ENCODE assay signal across 15 mouse cellular contexts in the genomic region with DNA sequence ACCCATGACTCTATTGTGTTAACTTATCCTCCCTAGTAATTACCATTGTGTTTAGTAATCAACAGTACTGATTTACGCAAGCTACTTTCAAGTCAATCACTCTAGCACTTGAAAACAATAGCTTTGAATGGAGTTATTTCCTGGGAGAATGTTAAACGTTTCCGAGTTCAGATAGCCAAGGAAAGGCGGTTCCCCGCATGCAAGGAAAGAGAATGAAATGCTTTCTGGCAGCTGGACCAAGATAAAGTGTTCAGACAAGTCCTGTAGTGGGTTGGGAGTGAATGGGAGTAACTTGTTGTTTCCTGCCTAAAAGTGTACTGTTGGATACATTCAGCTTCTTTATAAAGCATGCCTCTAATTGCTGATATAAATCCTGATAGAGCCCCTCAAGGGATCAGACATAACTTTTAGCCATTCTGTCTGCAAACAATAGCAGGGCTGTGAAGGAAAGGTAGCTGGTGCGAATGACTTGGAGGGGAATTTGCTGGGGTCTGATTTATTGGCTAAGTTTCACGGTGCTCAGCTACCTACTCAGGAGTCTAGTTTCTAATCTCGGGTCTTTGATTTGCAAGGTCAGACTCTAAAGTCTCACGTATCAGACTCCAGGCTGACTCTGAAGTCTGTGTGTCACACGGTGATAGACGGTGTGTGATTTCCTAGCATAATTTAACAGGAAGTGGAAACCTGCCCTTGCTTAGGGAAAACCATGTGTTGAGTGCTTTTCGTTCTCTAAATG.
A peak's percentile ranks its signal among the peaks of the same experiment; 100 is the strongest.
DNase-seq lines count a peak whose midpoint lies in the region; ATAC-seq lines count a peak whose summit lies in the region.
"Had no signal": no experiment of that assay in that cellular context is flagged by ENCODE, and none has a peak within 500 bp of the region (broad histone marks: within the 10 kb centered on the region; RNA-seq: fewer than 3 reads in every experiment).

No protein-coding gene starts in this region.

- H3K9me3 ChIP-seq in kidney, embryonic 15.5 days (replicated peaks), result no peaks in the 10 kb centered on the region
- H3K9me3 ChIP-seq in limb, embryonic 11.5 days (ENCODE audit: control insufficient read depth, low read length), result no peaks in the 10 kb centered on the region
- H3K9me3 ChIP-seq: midbrain, embryonic 12.5 days had no signal

- no peak overlapping the region for H3K4me2 ChIP-seq in kidney, embryonic 15.5 days
- no peak overlapping the region for H3K4me2 ChIP-seq in limb, embryonic 11.5 days (ENCODE audit: low read depth, severe bottlenecking)
- H3K4me2 ChIP-seq: lung, embryonic 14.5 days; midbrain, embryonic 12.5 days had no signal

- no peaks in the 10 kb centered on the region for H3K27me3 ChIP-seq in kidney, embryonic 15.5 days
- H3K27me3 ChIP-seq in limb, embryonic 11.5 days (ENCODE audit: control insufficient read depth, insufficient read depth, low read length), result no peaks in the 10 kb centered on the region
- H3K27me3 ChIP-seq: CH12.LX had no signal

- H3K9ac ChIP-seq in kidney, embryonic 15.5 days, result no peak overlapping the region
- no peak overlapping the region for H3K9ac ChIP-seq in limb, embryonic 11.5 days (ENCODE audit: low read length)
- H3K9ac ChIP-seq: lung, embryonic 14.5 days; midbrain, embryonic 12.5 days had no signal

- DNase-seq in embryo, embryonic 10.5 days (ENCODE audit: low spot score), result peak; percentile 30
- DNase-seq in embryo, embryonic 11 days, result no peak
- no peak for DNase-seq in kidney, adult 11 months
- DNase-seq in forelimb bud, embryonic 11.5 days (ENCODE audit: low read depth, low spot score), result peak; percentile 84
- peak; percentile 47 for DNase-seq in limb, embryonic 11.5 days (ENCODE audit: low spot score)
- DNase-seq in gastrocnemius, postnatal 25 days, result no peak
- DNase-seq in liver, result no peak
- DNase-seq: cerebellum, adult 2 months; lung, embryonic 14.5 days; thymus, postnatal 36 days had no signal

- peak overlapping the region; percentile 58 for H3K27ac ChIP-seq in kidney, embryonic 15.5 days
- no peak overlapping the region for H3K27ac ChIP-seq in limb, embryonic 11.5 days (replicated peaks; ENCODE audit: low read depth, low read length)
- H3K27ac ChIP-seq: hindbrain, postnatal 0 days; midbrain, embryonic 12.5 days had no signal

- WGBS in kidney, embryonic 15.5 days, result 13% methylated on average over 12 of the region's 12 CpGs
- 20% methylated on average over 12 of the region's 12 CpGs for WGBS in limb, embryonic 11.5 days

- H3K4me3 ChIP-seq in kidney, embryonic 15.5 days (replicated peaks), result no peak overlapping the region
- H3K4me3 ChIP-seq in limb, embryonic 11.5 days (ENCODE audit: low read depth, low read length), result no peak overlapping the region
- H3K4me3 ChIP-seq: midbrain, embryonic 12.5 days had no signal

- H3K4me1 ChIP-seq in kidney, embryonic 15.5 days, result peaks cover 17% of the 10 kb centered on the region
- H3K4me1 ChIP-seq in limb, embryonic 11.5 days (ENCODE audit: control insufficient read depth, insufficient read depth, low read length), result peaks cover 4% of the 10 kb centered on the region; the same call in 1 of the 2 replicates

- H3K36me3 ChIP-seq in kidney, embryonic 15.5 days, result no peaks in the 10 kb centered on the region
- no peaks in the 10 kb centered on the region for H3K36me3 ChIP-seq in limb, embryonic 11.5 days (ENCODE audit: control insufficient read depth, insufficient read depth, low read length)
- H3K36me3 ChIP-seq: midbrain, embryonic 12.5 days had no signal

- peak; percentile 66 for ATAC-seq in kidney, embryonic 15.5 days (replicated peaks; ENCODE audit: low FRiP score)
- no peak for ATAC-seq in limb, embryonic 11.5 days (ENCODE audit: insufficient number of reproducible peaks, low FRiP score, low TSS enrichment, low read depth)
- ATAC-seq: hindbrain, postnatal 0 days; Patski had no signal

Comparison
In these comparisons a context has a peak if more than half of its experiments do, and no peak if none do; other contexts are left out.
1. DNase-seq: peak in embryo, embryonic 10.5 days (single experiment), forelimb bud, embryonic 11.5 days (single experiment) and limb, embryonic 11.5 days (single experiment); none in embryo, embryonic 11 days (single experiment), kidney, adult 11 months (single experiment), gastrocnemius, postnatal 25 days (single experiment) and liver (single experiment).